Mouse (Mus musculus) ZHBTc4 (cell line): ENCODE data around the gene Tmem184b.

Experiments used
- DNase-seq: peaks from one replicate; pipeline ENCODE4 v3.0.0-alpha.2; 2011; ENCODE audit warnings: low read depth, low spot score

The Tmem184b gene

GRCm38 (mm10) chr15:79429994-79430393 lies 26.6 kb upstream of the Tmem184b start:
- DNase-seq, result no peak

- no peak for DNase-seq
Observed at GRCm38 (mm10) chr15:79429527-79429926, 26.2 kb upstream of the Tmem184b start.

GRCm38 (mm10) chr15:79428616-79429015 lies 25.2 kb upstream of the Tmem184b start:
- peak; percentile 43 for DNase-seq

- no peak for DNase-seq
Observed at GRCm38 (mm10) chr15:79427516-79427915, 24.1 kb upstream of the Tmem184b start.

GRCm38 (mm10) chr15:79425516-79425915 lies 22.1 kb upstream of the Tmem184b start:
- no peak for DNase-seq

GRCm38 (mm10) chr15:79424602-79425001 lies 21.2 kb upstream of the Tmem184b start:
- DNase-seq, result no peak

GRCm38 (mm10) chr15:79422715-79423243 lies 19.4 kb upstream of the Tmem184b start:
- DNase-seq, result no peak

GRCm38 (mm10) chr15:79418677-79419076 lies 15.3 kb upstream of the Tmem184b start:
- no peak for DNase-seq

- DNase-seq, result no peak
Observed at GRCm38 (mm10) chr15:79418265-79418664, 14.9 kb upstream of the Tmem184b start.

- no peak for DNase-seq
Observed at GRCm38 (mm10) chr15:79417379-79417778, 14.0 kb upstream of the Tmem184b start.

- peak; percentile 89 for DNase-seq
Observed at GRCm38 (mm10) chr15:79416460-79417085, 13.2 kb upstream of the Tmem184b start.

GRCm38 (mm10) chr15:79414513-79414912 lies 11.1 kb upstream of the Tmem184b start:
- DNase-seq, result no peak

- no peak for DNase-seq
Observed at GRCm38 (mm10) chr15:79413802-79414201, 10.4 kb upstream of the Tmem184b start.

GRCm38 (mm10) chr15:79413201-79413600 lies 9.8 kb upstream of the Tmem184b start:
- DNase-seq, result no peak

GRCm38 (mm10) chr15:79411363-79412065 lies 8.1 kb upstream of the Tmem184b start:
- peak; percentile 64 for DNase-seq

GRCm38 (mm10) chr15:79409077-79409573 lies 5.8 kb upstream of the Tmem184b start:
- no peak for DNase-seq

- DNase-seq, result no peak
Observed at GRCm38 (mm10) chr15:79406564-79406963, 3.2 kb upstream of the Tmem184b start.

GRCm38 (mm10) chr15:79404277-79404676 lies 908 bp upstream of the Tmem184b start:
- no peak for DNase-seq

- no peak for DNase-seq
Observed at GRCm38 (mm10) chr15:79403763-79404210, 418 bp upstream of the Tmem184b start.

- DNase-seq, result peak; percentile 36
Observed at GRCm38 (mm10) chr15:79402176-79402575, 1.2 kb downstream of the Tmem184b start.

GRCm38 (mm10) chr15:79400975-79401365 lies 2.4 kb downstream of the Tmem184b start:
- DNase-seq, result no peak

GRCm38 (mm10) chr15:79400134-79400974 lies 3.0 kb downstream of the Tmem184b start:
- DNase-seq, result no peak
